Mouse (Mus musculus) forebrain, embryonic 16.5 days (tissue): ENCODE data around the gene Lin28b. TPM values are rescaled to one million over a fixed set of nuclear protein-coding genes. Genes with fewer than 3 reads are reported as not detected.
A peak's percentile ranks its signal among the peaks of the same experiment; 100 is the strongest.

ENCODE experiments used
- ATAC-seq: fragments of 200-750 bp; cut with Nextera tagmentation; 2 replicates; pipeline ENCODE4 v1.8.0; 2017; ENCODE audit warnings: mild to moderate bottlenecking, moderate library complexity
- H3K27ac ChIP-seq: fragments of 300-500 bp; sonication (generic); 2 replicates; pipeline ENCODE4 v1.5.1; 2014; ENCODE audit warnings: low read length, control low read depth
- H3K27me3 ChIP-seq: fragments of 300-500 bp; sonication (generic); replicated peaks from 2 replicates; pipeline ENCODE4 v1.6.1; 2014; ENCODE audit warnings: low read length; ENCODE audit not compliant: control insufficient read depth, insufficient read depth
- H3K36me3 ChIP-seq: fragments of 300-500 bp; sonication (generic); 2 replicates; pipeline ENCODE4 v1.6.1; 2014; ENCODE audit not compliant: control insufficient read depth, insufficient read depth
- H3K4me1 ChIP-seq: fragments of 300-500 bp; sonication (generic); replicated peaks from 2 replicates; pipeline ENCODE4 v1.6.1; 2014; ENCODE audit warnings: low read length; ENCODE audit not compliant: control insufficient read depth, insufficient read depth
- H3K4me2 ChIP-seq: fragments of 300-500 bp; sonication (generic); 2 replicates; pipeline ENCODE4 v1.6.1; 2014; ENCODE audit warnings: mild to moderate bottlenecking, low read length, control low read depth
- H3K4me3 ChIP-seq: fragments of 300-500 bp; sonication (generic); replicated peaks from 2 replicates; pipeline ENCODE4 v1.5.1; 2014; ENCODE audit warnings: mild to moderate bottlenecking, low read length, control low read depth
- H3K9ac ChIP-seq: fragments of 300-500 bp; sonication (generic); replicated peaks from 2 replicates; pipeline ENCODE4 v1.6.1; 2014; ENCODE audit warnings: low read depth, low read length, control low read depth
- H3K9me3 ChIP-seq: fragments of 300-500 bp; sonication (generic); 2 replicates; pipeline ENCODE4 v1.6.1; 2016; ENCODE audit warnings: low read length; ENCODE audit not compliant: control insufficient read depth
- WGBS: fragments of 180-500 bp; shearing (Covaris S2); extraction: QIAGEN DNeasy Blood & Tissue Kit; methylation state at CpG from one replicate; pipeline ENCODE4 v1.1.7; 2014; 5-methylcytosine and 5-hydroxymethylcytosine counted together
- polyA plus RNA-seq: library from polyadenylated mRNA; unstranded; fragments of >200 nt; fragmentation: Nextera tagmentation; extraction: Ambion mirVana; gene quantifications from 2 replicates; pipeline ENCODE4 v1.2.1, GENCODE M21; 2015

The Lin28b gene
- polyA plus RNA-seq, 1 experiment from 2014 or later, result 5.2 TPM

- H3K4me1 ChIP-seq, result peaks cover 6% of the 10 kb centered on the region; the same call in 1 of the 2 replicates
- H3K36me3 ChIP-seq, result no peaks in the 10 kb centered on the region
- H3K27me3 ChIP-seq, result no peaks in the 10 kb centered on the region
- WGBS, result under 1% methylated on average over 8 of the region's 8 CpGs
- peak overlapping the region; percentile 26 for H3K4me3 ChIP-seq
- H3K27ac ChIP-seq, result peak overlapping the region; percentile 61; the same call in 1 of the 2 replicates
- peak; percentile 72 for ATAC-seq
- H3K4me2 ChIP-seq, result peak overlapping the region; percentile 49
- peak overlapping the region; percentile 51 for H3K9ac ChIP-seq
- no peaks in the 10 kb centered on the region for H3K9me3 ChIP-seq
Observed at GRCm38 (mm10) chr10:45446215-45446614, 40.0 kb downstream of the Lin28b start.

GRCm38 (mm10) chr10:45422372-45422771, 63.8 kb downstream of the Lin28b start:
- whole genome bisulfite sequencing, result 84% methylated on average over 1 of the region's 1 CpGs
- Histone ChIP-seq H3K9ac (no peak overlapping the region), H3K4me3 (no peak overlapping the region), H3K27me3 (no peaks in the 10 kb centered on the region), H3K4me1 (no peaks in the 10 kb centered on the region), H3K36me3 (no peaks in the 10 kb centered on the region), H3K9me3 (no peaks in the 10 kb centered on the region), H3K4me2 (no peak overlapping the region), H3K27ac (no peak overlapping the region)
- ATAC-seq, result no peak

DNA sequence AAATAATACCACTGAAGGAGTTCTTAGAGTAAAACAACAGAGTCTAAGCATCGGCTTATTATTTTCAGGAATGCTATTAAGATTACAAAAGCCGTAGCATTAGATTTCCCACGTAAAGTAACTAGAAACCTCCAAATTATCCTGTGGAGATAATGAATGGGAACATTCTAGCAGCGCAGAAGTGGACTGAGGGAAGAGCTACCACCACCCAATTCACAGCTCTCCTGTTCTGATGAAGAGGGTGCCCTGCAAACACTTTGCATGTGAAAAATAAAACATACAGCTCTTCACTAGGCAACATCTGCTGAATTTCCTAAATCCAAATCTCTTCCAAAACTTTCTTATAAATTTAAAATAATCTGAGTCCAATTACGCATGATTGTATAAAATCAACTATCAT, 74.1 kb downstream of the Lin28b start:
- ATAC-seq, result no peak
- 35% methylated on average over 5 of the region's 5 CpGs for WGBS
- peaks cover 3% of the 10 kb centered on the region for H3K4me1 ChIP-seq
- no peaks in the 10 kb centered on the region for H3K27me3 ChIP-seq
- H3K4me3 ChIP-seq, result no peak overlapping the region
- no peaks in the 10 kb centered on the region for H3K36me3 ChIP-seq
- H3K4me2 ChIP-seq, result no peak overlapping the region
- H3K27ac ChIP-seq, result no peak overlapping the region
- H3K9me3 ChIP-seq, result no peaks in the 10 kb centered on the region
- H3K9ac ChIP-seq, result no peak overlapping the region

GRCm38 (mm10) chr10:45411741-45412140, 74.5 kb downstream of the Lin28b start:
- peaks cover 3% of the 10 kb centered on the region for H3K4me1 ChIP-seq
- no peak for ATAC-seq
- no peak overlapping the region for H3K9ac ChIP-seq
- no peaks in the 10 kb centered on the region for H3K9me3 ChIP-seq
- H3K27me3 ChIP-seq, result no peaks in the 10 kb centered on the region
- H3K27ac ChIP-seq, result no peak overlapping the region
- no peak overlapping the region for H3K4me2 ChIP-seq
- H3K4me3 ChIP-seq, result no peak overlapping the region
- 22% methylated on average over 2 of the region's 2 CpGs for WGBS
- H3K36me3 ChIP-seq, result no peaks in the 10 kb centered on the region

- Histone ChIP-seq H3K4me1 (peaks cover 3% of the 10 kb centered on the region), H3K27ac (no peak overlapping the region), H3K27me3 (no peaks in the 10 kb centered on the region), H3K4me3 (no peak overlapping the region), H3K9ac (no peak overlapping the region), H3K4me2 (0 out of 2 replicates have a peak overlapping the region, but pooled peaks have one; percentile 13), H3K36me3 (no peaks in the 10 kb centered on the region), H3K9me3 (no peaks in the 10 kb centered on the region)
- ATAC-seq, result peak; percentile 85
- WGBS, result 7% methylated on average over 10 of the region's 10 CpGs
Observed at GRCm38 (mm10) chr10:45410624-45411341, 75.4 kb downstream of the Lin28b start.

- H3K36me3 ChIP-seq, result no peaks in the 10 kb centered on the region
- 87% methylated on average over 7 of the region's 7 CpGs for WGBS
- H3K27me3 ChIP-seq, result no peaks in the 10 kb centered on the region
- H3K4me2 ChIP-seq, result no peak overlapping the region
- H3K9me3 ChIP-seq, result no peaks in the 10 kb centered on the region
- H3K27ac ChIP-seq, result no peak overlapping the region
- H3K4me3 ChIP-seq, result no peak overlapping the region
- no peak overlapping the region for H3K9ac ChIP-seq
- no peak for ATAC-seq
- no peaks in the 10 kb centered on the region for H3K4me1 ChIP-seq
Observed at GRCm38 (mm10) chr10:45399702-45400243, 86.4 kb downstream of the Lin28b start.

DNA sequence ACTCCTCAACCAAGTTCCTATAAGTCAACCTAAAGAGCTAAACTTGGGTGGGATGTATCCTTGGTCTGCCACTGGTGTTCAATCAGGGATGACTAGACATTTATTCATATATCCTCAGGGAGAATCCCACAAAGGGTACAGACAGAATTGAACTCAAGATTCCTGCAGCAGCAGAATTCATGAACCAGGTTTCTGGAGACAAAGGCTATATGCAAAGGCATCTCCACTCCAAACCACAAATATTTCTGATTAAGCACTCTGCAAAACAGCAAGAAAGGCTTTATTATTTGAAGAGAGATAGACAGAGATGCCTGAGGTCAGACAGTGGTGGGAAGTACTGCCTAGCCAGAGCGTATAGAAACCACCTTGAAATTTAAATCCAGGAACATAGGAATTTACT, 88.0 kb downstream of the Lin28b start:
- H3K4me1 ChIP-seq, result no peaks in the 10 kb centered on the region
- no peaks in the 10 kb centered on the region for H3K27me3 ChIP-seq
- H3K9ac ChIP-seq, result no peak overlapping the region
- no peak for ATAC-seq
- no peaks in the 10 kb centered on the region for H3K9me3 ChIP-seq
- H3K4me3 ChIP-seq, result no peak overlapping the region
- 85% methylated on average over 1 of the region's 1 CpGs for WGBS
- H3K36me3 ChIP-seq, result no peaks in the 10 kb centered on the region
- H3K4me2 ChIP-seq, result no peak overlapping the region
- H3K27ac ChIP-seq, result no peak overlapping the region

GRCm38 (mm10) chr10:45382637-45382958, 103.6 kb downstream of the Lin28b start:
- WGBS, result 51% methylated on average over 3 of the region's 3 CpGs
- Histone ChIP-seq H3K9me3 (no peaks in the 10 kb centered on the region), H3K4me3 (no peak overlapping the region), H3K36me3 (no peaks in the 10 kb centered on the region), H3K4me1 (no peaks in the 10 kb centered on the region), H3K9ac (no peak overlapping the region), H3K27me3 (no peaks in the 10 kb centered on the region), H3K4me2 (no peak overlapping the region), H3K27ac (no peak overlapping the region)
- ATAC-seq, result no peak; the same call in 1 of the 2 replicates

GRCm38 (mm10) chr10:45381937-45382636, 104.1 kb downstream of the Lin28b start:
- no peaks in the 10 kb centered on the region for H3K9me3 ChIP-seq
- no peak overlapping the region for H3K4me3 ChIP-seq

More at GRCm38 (mm10) chr10:45381937-45382636, 104.1 kb downstream of the Lin28b start:
- H3K27me3 ChIP-seq, result no peaks in the 10 kb centered on the region
- no peaks in the 10 kb centered on the region for H3K36me3 ChIP-seq
- no peak overlapping the region for H3K9ac ChIP-seq
- no peak overlapping the region for H3K27ac ChIP-seq
- peak; percentile 64 for ATAC-seq
- H3K4me1 ChIP-seq, result no peaks in the 10 kb centered on the region
- no peak overlapping the region for H3K4me2 ChIP-seq
